Mouse (Mus musculus): ENCODE results near the gene Gm45062.

DNA sequence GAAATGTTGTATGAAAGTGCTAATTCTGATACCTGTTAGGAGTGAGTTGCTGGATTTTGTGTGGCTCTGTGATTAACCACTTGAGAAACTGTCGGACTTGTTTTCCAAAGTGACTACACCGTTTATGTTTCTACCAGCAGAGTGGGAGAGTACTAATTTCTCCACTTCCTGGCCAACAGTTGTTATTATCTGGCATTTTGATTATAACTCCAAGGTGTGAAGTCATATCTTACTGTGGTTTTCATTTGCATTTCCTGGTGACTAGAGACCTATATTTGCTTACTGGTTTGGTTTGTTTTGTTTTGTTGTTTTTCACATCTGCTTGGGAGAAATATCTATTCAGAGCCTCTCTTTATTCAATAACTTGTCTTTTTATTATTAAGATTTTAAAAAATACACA, 149.1 kb downstream of the Gm45062 start:
- TF ChIP-seq GATA1 (IDR thresholded peaks at IDR 0.05; ENCODE audit: borderline replicate concordance, low read length) (no peak), FLI1 (IDR thresholded peaks at IDR 0.05; ENCODE audit: low read length) (no peak)

All from megakaryocyte, embryonic 14.5 days (primary cell).